Mouse (Mus musculus) embryonic fibroblast, embryonic 13.5 days (primary cell): ENCODE results near the gene Wdr25.

ENCODE experiments used
- CTCF ChIP-seq: IDR thresholded peaks from 2 replicates; pipeline ENCODE4 v1.5.1; 2011; ENCODE audit warnings: mild to moderate bottlenecking, control low read depth, low read length, moderate library complexity, borderline replicate concordance; ENCODE audit not compliant: insufficient read depth
- POLR2A ChIP-seq: IDR thresholded peaks from 2 replicates; pipeline ENCODE4 v1.6.1; 2011; ENCODE audit warnings: low read depth, mild to moderate bottlenecking, control low read depth, low read length, moderate library complexity

- TF ChIP-seq CTCF (no peak), POLR2A (no peak)
Observed at GRCm38 (mm10) chr12:108912442-108912841, 19.0 kb downstream of the Wdr25 start.
